ENCODE assay signal across 20 mouse cellular contexts in the genomic region with DNA sequence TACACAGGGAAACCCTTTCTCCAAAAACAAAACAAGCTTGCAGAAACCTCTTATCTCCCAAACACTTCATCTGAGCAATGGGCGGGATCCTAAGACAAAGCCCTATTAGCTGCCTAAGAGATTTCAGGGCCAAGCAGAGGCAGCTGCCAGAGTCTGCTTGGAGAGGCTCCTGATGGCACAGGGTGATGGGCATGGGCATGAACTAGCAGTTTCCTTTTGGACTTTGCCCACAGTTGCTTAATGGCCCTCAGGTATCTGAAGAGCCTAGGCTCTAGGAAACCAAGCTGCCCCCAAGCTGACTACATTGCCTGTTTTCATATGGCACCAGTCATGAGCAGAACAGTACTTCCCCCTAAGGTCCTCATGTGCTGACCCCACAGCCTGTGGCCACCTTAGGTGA. TPM values are rescaled to one million over a fixed set of nuclear protein-coding genes. Genes with fewer than 3 reads are reported as not detected.
DNase-seq lines count a peak whose midpoint lies in the region; ATAC-seq and TF ChIP-seq lines count a peak whose summit lies in the region.
"Had no signal": no experiment of that assay in that cellular context is flagged by ENCODE, and none has a peak within 500 bp of the region (broad histone marks: within the 10 kb centered on the region; RNA-seq: fewer than 3 reads in every experiment).

No protein-coding gene starts in this region.

- WGBS in kidney, adult 2 months, result 82% methylated on average over 1 of the region's 1 CpGs
- 43% methylated on average over 1 of the region's 1 CpGs for WGBS in liver, adult 2 months
- 35% methylated on average over 1 of the region's 1 CpGs for WGBS in intestine, postnatal 0 days

- no peak for TF ChIP-seq CTCF in kidney, adult 2 months (conservative IDR thresholded peaks at IDR 0.05; ENCODE audit: insufficient read depth, insufficient read length, low read depth, low read length)
- no peak for TF ChIP-seq CTCF in liver, adult 2 months (IDR thresholded peaks at IDR 0.05; ENCODE audit: low read depth, low read length)
- no peak for TF ChIP-seq CTCF in intestine, postnatal 0 days (IDR thresholded peaks at IDR 0.05; ENCODE audit: low read depth)

- TF ChIP-seq POLR2A in kidney, adult 2 months (IDR thresholded peaks at IDR 0.05; ENCODE audit: low read depth, low read length), result no peak
- TF ChIP-seq POLR2A in liver, adult 2 months (IDR thresholded peaks at IDR 0.05; ENCODE audit: extremely low read depth, insufficient read depth, low read length), result no peak

- no peaks in the 10 kb centered on the region for H3K79me2 ChIP-seq in liver, adult 2 months (ENCODE audit: control insufficient read depth, insufficient read depth, low read length)

- H3K27me3 ChIP-seq in kidney, adult 2 months (replicated peaks; ENCODE audit: control insufficient read depth, insufficient read depth, low read length), result no peaks in the 10 kb centered on the region
- no peaks in the 10 kb centered on the region for H3K27me3 ChIP-seq in liver, adult 2 months (ENCODE audit: control insufficient read depth, insufficient read depth, low read length)
- H3K27me3 ChIP-seq in intestine, postnatal 0 days (replicated peaks; ENCODE audit: control insufficient read depth, insufficient read depth, low read length), result no peaks in the 10 kb centered on the region
- H3K27me3 ChIP-seq: heart, embryonic 15.5 days; Patski had no signal

- peak overlapping the region; percentile 51 for H3K4me2 ChIP-seq in intestine, postnatal 0 days (replicated peaks; ENCODE audit: low read depth)
- H3K4me2 ChIP-seq: heart, embryonic 11.5 days; heart, embryonic 15.5 days; hindbrain, embryonic 14.5 days had no signal

- no peak overlapping the region for H3K9ac ChIP-seq in liver, adult 2 months (ENCODE audit: low read depth, low read length)
- H3K9ac ChIP-seq in intestine, postnatal 0 days (ENCODE audit: low read depth, low read length), result no peak overlapping the region
- H3K9ac ChIP-seq: heart, embryonic 15.5 days; hindbrain, embryonic 14.5 days had no signal

- DNase-seq in kidney, adult 2 months, result peak; percentile 88
- no peak for DNase-seq in kidney, postnatal 14 days
- DNase-seq in liver, adult 2 months (ENCODE audit: extremely low read depth, low read depth, low spot score), result peak; percentile 83
- DNase-seq in liver, result no peak
- DNase-seq in spleen, adult 18-20 months, result no peak
- DNase-seq: adrenal gland, adult 2 months; adrenal gland, postnatal 25 days; cerebellum, adult 18-20 months; gastrocnemius, postnatal 14 days; heart, adult 2 months had no signal

- peak overlapping the region; percentile 66 for H3K27ac ChIP-seq in kidney, adult 2 months (ENCODE audit: insufficient read depth, low read depth, low read length)
- no peak overlapping the region for H3K27ac ChIP-seq in liver, adult 2 months (replicated peaks; ENCODE audit: insufficient read depth, low read depth, low read length)
- H3K27ac ChIP-seq in intestine, postnatal 0 days (ENCODE audit: low read depth, low read length), result peak overlapping the region; percentile 92
- H3K27ac ChIP-seq: embryonic facial prominence, embryonic 10.5 days; heart, adult 2 months; heart, embryonic 15.5 days; hindbrain, embryonic 10.5 days; hindbrain, embryonic 14.5 days had no signal

- H3K36me3 ChIP-seq in kidney, adult 2 months (ENCODE audit: control insufficient read depth, insufficient read depth, low read length), result no peaks in the 10 kb centered on the region
- no peaks in the 10 kb centered on the region for H3K36me3 ChIP-seq in liver, adult 2 months (ENCODE audit: control insufficient read depth, insufficient read depth, low read length)
- H3K36me3 ChIP-seq in intestine, postnatal 0 days (ENCODE audit: control insufficient read depth, insufficient read depth), result peaks cover 15% of the 10 kb centered on the region; the same call in 1 of the 2 replicates
- H3K36me3 ChIP-seq: heart, embryonic 15.5 days had no signal

- H3K4me3 ChIP-seq in kidney, adult 2 months (ENCODE audit: insufficient read depth, low read depth, low read length), result no peak overlapping the region
- H3K4me3 ChIP-seq in liver, adult 2 months (ENCODE audit: insufficient read depth, low read depth, low read length), result no peak overlapping the region
- no peak overlapping the region for H3K4me3 ChIP-seq in intestine, postnatal 0 days (ENCODE audit: low read depth, low read length)
- H3K4me3 ChIP-seq: embryonic facial prominence, embryonic 10.5 days; heart, adult 2 months; heart, embryonic 15.5 days; hindbrain, embryonic 10.5 days had no signal

- peaks cover 18% of the 10 kb centered on the region for H3K4me1 ChIP-seq in kidney, adult 2 months (ENCODE audit: control insufficient read depth, insufficient read depth, low read length)
- peaks cover 4% of the 10 kb centered on the region; the same call in 1 of the 2 replicates for H3K4me1 ChIP-seq in liver, adult 2 months (ENCODE audit: control insufficient read depth, insufficient read depth, low read length)
- peaks cover 22% of the 10 kb centered on the region for H3K4me1 ChIP-seq in intestine, postnatal 0 days (replicated peaks; ENCODE audit: control insufficient read depth, insufficient read depth, low read length)

- peak; percentile 55 for ATAC-seq in intestine, postnatal 0 days
- no peak for ATAC-seq in erythroid progenitor cell, adult 5-6 weeks (replicated peaks; ENCODE audit: low FRiP score, poor library complexity, severe bottlenecking)
- ATAC-seq: activated CD4-positive, CD25-positive, alpha-beta regulatory T cell, adult 4 months; Patski had no signal

- H3K9me3 ChIP-seq in intestine, postnatal 0 days (ENCODE audit: control insufficient read depth), result no peaks in the 10 kb centered on the region
- H3K9me3 ChIP-seq: embryonic facial prominence, embryonic 10.5 days; heart, embryonic 15.5 days; hindbrain, embryonic 10.5 days had no signal

RNA-seq across cellular contexts. Expression of a gene that starts 7.9 kb away (rescaled TPM):
- polyA plus RNA-seq in kidney, adult 2 months (2012; rRNA removed), result 24.2 and 28.8 TPM in 2 replicates
- total RNA-seq in liver, adult 2 months (2014; rRNA removed), result 0.07 and 0.65 TPM in 2 replicates
- 0.11 and 0.29 TPM in 2 replicates for polyA plus RNA-seq in liver, adult 2 months (2012; rRNA removed)
- 264 and 273 TPM in 2 replicates for polyA plus RNA-seq in intestine, postnatal 0 days (2015; fragmentation: Nextera tagmentation; extraction: Ambion mirVana)
- total RNA-seq in erythroid progenitor cell, adult 5-6 weeks (2015; ENCODE audit: low replicate concordance), result not detected in 2 replicates
- not detected in 2 replicates for total RNA-seq in erythroid progenitor cell, adult 5-6 weeks (2017; ENCODE audit: low replicate concordance)
- total RNA-seq: adrenal gland, postnatal 25 days; CH12.LX had no signal

Comparison
In these comparisons a context has a peak if more than half of its experiments do, and no peak if none do; other contexts are left out.
1. DNase-seq: peak in kidney, adult 2 months (single experiment) and liver, adult 2 months (single experiment); none in kidney, postnatal 14 days (single experiment), liver (single experiment) and spleen, adult 18-20 months (0 of 2).
2. RNA of a gene that starts 7.9 kb away (polyA plus RNA-seq): 264 to 273 TPM in intestine, postnatal 0 days and 24.2 to 28.8 TPM in kidney, adult 2 months; 0.11 to 0.29 TPM in liver, adult 2 months; every median in the first group is over 10 times any median in the second.